Mouse (Mus musculus) stomach, postnatal 0 days (tissue): ENCODE results near the gene Clstn1. TPM values are rescaled to one million over a fixed set of nuclear protein-coding genes. Genes with fewer than 3 reads are reported as not detected.

ENCODE experiments used
- ATAC-seq: fragments of 200-750 bp; cut with Nextera tagmentation; 2 replicates; pipeline ENCODE4 v1.8.0; 2017; ENCODE audit not compliant: low FRiP score, low TSS enrichment
- DNase-seq: peaks from one replicate; pipeline ENCODE4 v3.0.0-alpha.2; 2016; ENCODE audit warnings: low spot score
- H3K27ac ChIP-seq: fragments of 300-500 bp; sonication (generic); replicated peaks from 2 replicates; pipeline ENCODE4 v1.5.1; 2014; ENCODE audit warnings: mild to moderate bottlenecking, control low read depth
- H3K27me3 ChIP-seq: fragments of 300-500 bp; sonication (generic); 2 replicates; pipeline ENCODE4 v1.6.1; 2014; ENCODE audit warnings: low read length; ENCODE audit not compliant: control insufficient read depth, insufficient read depth
- H3K36me3 ChIP-seq: fragments of 300-500 bp; sonication (generic); 2 replicates; pipeline ENCODE4 v1.6.1; 2014; ENCODE audit warnings: low read length, mixed read lengths; ENCODE audit not compliant: control insufficient read depth, insufficient read depth
- H3K4me1 ChIP-seq: fragments of 300-500 bp; sonication (generic); replicated peaks from 2 replicates; pipeline ENCODE4 v1.6.1; 2014; ENCODE audit warnings: antibody characterized with exemption; ENCODE audit not compliant: control insufficient read depth, insufficient read depth
- H3K4me2 ChIP-seq: fragments of 300-500 bp; sonication (generic); replicated peaks from 2 replicates; pipeline ENCODE4 v1.6.1; 2014; ENCODE audit warnings: low read depth, mild to moderate bottlenecking, control low read depth, moderate library complexity
- H3K4me3 ChIP-seq: fragments of 300-500 bp; sonication (generic); 2 replicates; pipeline ENCODE4 v1.5.1; 2014; ENCODE audit warnings: low read depth, low read length, control low read depth
- H3K9ac ChIP-seq: fragments of 300-500 bp; sonication (generic); 2 replicates; pipeline ENCODE4 v1.6.1; 2014; ENCODE audit warnings: mild to moderate bottlenecking, low read length, control low read depth, mixed read lengths
- H3K9me3 ChIP-seq: fragments of 300-500 bp; sonication (generic); 2 replicates; pipeline ENCODE4 v1.6.1; 2016; ENCODE audit warnings: low read length; ENCODE audit not compliant: control insufficient read depth
- CTCF ChIP-seq: IDR thresholded peaks from 2 replicates; pipeline ENCODE4 v1.5.1; 2016; ENCODE audit warnings: antibody characterized with exemption, low read depth, mild to moderate bottlenecking, moderate library complexity
- EP300 ChIP-seq: optimal IDR thresholded peaks from 2 replicates; pipeline ENCODE3; 2016; ENCODE audit warnings: antibody characterized with exemption
- WGBS: fragments of 180-500 bp; shearing (Covaris S2); extraction: QIAGEN DNeasy Blood & Tissue Kit; methylation state at CpG from one replicate; pipeline ENCODE4 v1.1.7; 2014; 5-methylcytosine and 5-hydroxymethylcytosine counted together
- polyA plus RNA-seq: library from polyadenylated mRNA; unstranded; fragments of >200 nt; fragmentation: Nextera tagmentation; extraction: Ambion mirVana; gene quantifications from 2 replicates; pipeline ENCODE4 v1.2.1, GENCODE M21; 2015

Clstn1 gene
- polyA plus RNA-seq, 1 experiment from 2014 or later, result 28.6 TPM

- Histone ChIP-seq H3K27me3 (no peaks in the 10 kb centered on the region), H3K4me1 (no peaks in the 10 kb centered on the region; the same call in 1 of the 2 replicates), H3K27ac (peak overlapping the region; percentile 58), H3K36me3 (no peaks in the 10 kb centered on the region), H3K4me2 (peak overlapping the region; percentile 99), H3K9ac (peak overlapping the region; percentile 91), H3K4me3 (peak overlapping the region; percentile 95), H3K9me3 (no peaks in the 10 kb centered on the region)
- DNase-seq (peak; percentile 55), ATAC-seq (peak; percentile 52)
- under 1% methylated on average over 71 of the region's 72 CpGs for WGBS
- TF ChIP-seq CTCF, result no peak
- TF ChIP-seq EP300, result no peak
Measured at GRCm38 (mm10) chr4:149586783-149587595, 721 bp downstream of the Clstn1 start.

GRCm38 (mm10) chr4:149587596-149588168, 1.4 kb downstream of the Clstn1 start:
- Histone ChIP-seq H3K36me3 (no peaks in the 10 kb centered on the region), H3K9ac (peak overlapping the region; percentile 91), H3K27ac (no peak overlapping the region), H3K4me3 (peak overlapping the region; percentile 95), H3K27me3 (no peaks in the 10 kb centered on the region), H3K9me3 (no peaks in the 10 kb centered on the region), H3K4me2 (peak overlapping the region; percentile 99), H3K4me1 (no peaks in the 10 kb centered on the region; the same call in 1 of the 2 replicates)
- TF ChIP-seq CTCF, result no peak
- no peak for TF ChIP-seq EP300
- no peak; the same call in 1 of the 2 replicates for ATAC-seq
- DNase-seq, result no peak
- 14% methylated on average over 24 of the region's 24 CpGs for WGBS

GRCm38 (mm10) chr4:149590200-149590599, 3.9 kb downstream of the Clstn1 start:
- ATAC-seq (no peak), DNase-seq (no peak)
- Histone ChIP-seq H3K4me3 (no peak overlapping the region), H3K27me3 (no peaks in the 10 kb centered on the region), H3K4me2 (no peak overlapping the region), H3K4me1 (no peaks in the 10 kb centered on the region; the same call in 1 of the 2 replicates), H3K36me3 (no peaks in the 10 kb centered on the region), H3K9ac (no peak overlapping the region), H3K9me3 (no peaks in the 10 kb centered on the region), H3K27ac (no peak overlapping the region)
- 80% methylated on average over 1 of the region's 1 CpGs for WGBS
- peak; percentile 55 for TF ChIP-seq CTCF
- no peak for TF ChIP-seq EP300

- TF ChIP-seq EP300 (no peak), CTCF (peak; percentile 68)
- Histone ChIP-seq H3K4me3 (no peak overlapping the region), H3K36me3 (no peaks in the 10 kb centered on the region), H3K27ac (no peak overlapping the region), H3K4me1 (no peaks in the 10 kb centered on the region; the same call in 1 of the 2 replicates), H3K9ac (no peak overlapping the region), H3K9me3 (no peaks in the 10 kb centered on the region), H3K4me2 (no peak overlapping the region), H3K27me3 (no peaks in the 10 kb centered on the region)
- ATAC-seq (no peak), DNase-seq (no peak)
- 90% methylated on average over 2 of the region's 2 CpGs for WGBS
Measured at GRCm38 (mm10) chr4:149591486-149591885, 5.2 kb downstream of the Clstn1 start.

GRCm38 (mm10) chr4:149594913-149595581, 8.8 kb downstream of the Clstn1 start:
- Histone ChIP-seq H3K27me3 (no peaks in the 10 kb centered on the region), H3K4me1 (no peaks in the 10 kb centered on the region), H3K4me2 (no peak overlapping the region), H3K36me3 (no peaks in the 10 kb centered on the region), H3K4me3 (no peak overlapping the region), H3K9ac (no peak overlapping the region), H3K27ac (no peak overlapping the region), H3K9me3 (no peaks in the 10 kb centered on the region)
- 67% methylated on average over 9 of the region's 9 CpGs for WGBS
- TF ChIP-seq EP300 (no peak), CTCF (no peak)
- ATAC-seq, result no peak
- DNase-seq, result no peak
